Mouse (Mus musculus) mouse embryonic stem cell (cell line): ENCODE measurements around the gene Gm20518.

Source experiments
- in situ Hi-C, 2 experiments: fragments of 300-500 bp; cut with MboI; formaldehyde crosslinking; loops; 1 replicate in 1 of 2; 3 replicates in 1 of 2; pipeline ENCODE4 v1.14.3; 2019 to 2020; ENCODE audit warnings: low sequenced_read_pairs in 2 of 2, low pct_unique_long_range_greater_than_20kb in 1 of 2, mixed read lengths in 1 of 2; ENCODE audit not compliant: unreplicated experiment in 1 of 2

The Gm20518 gene

GRCm38 (mm10) chr16:17911052-17911595 lies 19.7 kb upstream of the Gm20518 start, which contains the start of gene Ess2:
Ess2 (minus strand) TSS chr16:17911348.
- in situ Hi-C loops = loop anchor here (10.0 kb wide), 2 partner anchors 124 to 304 kb away; partner anchors contain the start of gene Ccdc188 (in 1 of the 2)

GRCm38 (mm10) chr16:17898462-17898861 lies 7.0 kb upstream of the Gm20518 start, which contains the start of the genes Dgcr2 and Tssk2:
Dgcr2 (minus strand) TSS chr16:17898562.
Tssk2 (plus strand) TSS chr16:17898637.
- in situ Hi-C loops = no loop called here

DNA sequence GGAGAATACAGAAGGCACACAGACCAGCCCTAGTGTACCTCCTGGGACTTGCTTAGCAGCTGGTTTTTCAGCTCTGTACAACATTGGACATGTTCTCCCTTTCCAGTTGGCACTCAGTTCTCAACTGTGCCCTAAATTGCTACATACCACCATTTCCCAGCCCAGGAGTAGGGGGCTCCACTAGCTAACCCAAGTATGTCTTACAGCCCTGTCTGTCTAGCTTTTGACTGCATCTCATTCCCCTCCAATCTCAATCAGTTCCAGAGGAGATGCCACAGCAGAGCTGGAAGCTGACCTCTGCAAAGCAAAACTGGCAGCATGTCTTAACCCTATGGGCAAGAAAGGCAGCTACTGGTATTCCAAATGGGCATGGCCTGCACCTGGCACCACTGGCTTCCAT lies 4.6 kb upstream of the Gm20518 start:
- in situ Hi-C loops = no loop called here

DNA sequence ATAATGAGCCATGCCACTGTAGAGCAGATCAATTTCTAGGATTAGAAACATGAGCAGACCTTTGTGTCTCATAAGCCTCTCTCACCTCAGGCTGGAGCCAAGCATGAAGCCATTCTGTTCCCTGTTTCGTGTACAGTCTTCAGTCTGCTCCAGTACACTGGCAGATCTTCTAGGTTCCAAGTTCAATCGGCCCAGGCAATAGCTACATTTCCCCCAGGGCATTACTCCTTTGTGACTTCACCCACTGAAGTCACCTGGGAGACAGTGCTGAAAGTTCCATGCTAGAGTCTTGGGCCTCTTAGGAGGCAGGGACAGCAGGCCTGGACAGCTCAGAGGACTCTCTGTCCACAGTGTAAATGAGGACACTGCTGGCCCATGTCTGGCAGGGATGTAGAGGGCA lies 2.5 kb upstream of the Gm20518 start, which contains the start of gene Tssk1:
Tssk1 (plus strand) TSS at position 301 of the 400 bp plus-strand sequence.
- in situ Hi-C loops = no loop called here

GRCm38 (mm10) chr16:17892606-17893005 lies 1.1 kb upstream of the Gm20518 start:
- in situ Hi-C loops = no loop called here

DNA sequence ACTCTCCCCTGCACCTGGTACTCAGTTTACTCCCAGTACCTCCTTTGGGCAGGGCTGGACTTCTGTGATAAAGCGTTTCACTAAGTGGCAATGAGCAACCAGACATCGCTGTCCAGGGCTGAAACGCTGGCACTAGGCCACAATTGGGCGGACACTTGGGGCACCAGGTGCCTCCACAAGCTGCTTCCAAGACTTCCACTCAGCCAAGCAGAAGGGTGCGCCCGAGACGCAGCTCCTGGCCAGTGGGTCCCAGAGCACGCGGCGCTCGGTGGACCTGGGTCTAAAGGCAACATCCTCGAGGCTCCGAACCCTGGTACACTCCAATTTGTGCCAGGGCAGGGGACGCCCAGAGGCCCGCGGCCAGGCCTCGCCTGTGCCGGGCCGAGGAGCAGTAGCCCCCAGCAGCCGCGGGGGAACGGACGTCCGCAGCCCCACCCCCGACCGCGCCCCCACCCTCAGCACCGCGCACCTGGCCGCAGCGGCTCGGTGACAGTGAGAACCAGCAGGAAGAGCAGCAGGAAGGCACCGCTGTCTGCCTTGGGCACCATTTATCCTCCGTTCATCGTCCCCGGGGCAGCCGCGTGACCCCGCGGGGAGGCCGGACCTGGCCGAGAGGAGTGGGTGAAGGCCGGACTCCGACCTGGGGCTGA lies 429 bp downstream of the Gm20518 start:
- in situ Hi-C loops = no loop called here

- in situ Hi-C loops = no loop called here
These were observed 1.1 kb downstream of the Gm20518 start for GRCm38 (mm10) chr16:17890342-17890727.

DNA sequence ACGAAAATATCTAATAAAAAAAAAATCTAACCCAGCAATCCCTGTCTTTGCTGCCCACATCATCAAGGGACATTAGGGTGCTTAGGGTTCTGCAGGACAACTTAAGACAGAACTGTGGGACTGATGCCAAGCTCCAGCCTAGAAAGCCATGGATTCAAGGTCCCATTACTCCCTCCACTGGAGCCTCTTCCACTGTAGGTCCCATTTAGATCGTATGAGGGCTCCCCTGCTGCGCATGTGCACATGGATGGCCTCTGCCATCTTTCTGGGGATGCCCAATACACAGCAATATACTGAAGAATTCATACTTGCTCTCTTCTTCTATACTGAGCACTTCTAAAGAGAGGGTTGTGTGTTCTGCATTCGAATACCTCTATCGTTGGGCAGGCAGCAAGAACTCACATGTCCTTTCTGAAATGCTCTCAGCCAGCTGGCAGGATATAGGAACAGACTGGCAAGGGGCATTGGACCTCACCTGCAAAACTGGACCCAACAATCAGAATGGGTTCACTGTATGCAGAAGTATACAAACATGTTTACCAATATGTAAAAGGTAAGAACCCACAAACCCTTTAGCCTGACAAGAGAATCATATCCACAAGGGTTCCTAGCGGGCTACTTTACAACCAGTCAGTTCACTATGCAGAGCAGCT lies 1.7 kb downstream of the Gm20518 start:
- in situ Hi-C loops = no loop called here

GRCm38 (mm10) chr16:17884116-17884515 lies 7.4 kb downstream of the Gm20518 start:
- in situ Hi-C loops = no loop called here

- in situ Hi-C loops = no loop called here
These were observed 9.3 kb downstream of the Gm20518 start for GRCm38 (mm10) chr16:17882196-17882595.

DNA sequence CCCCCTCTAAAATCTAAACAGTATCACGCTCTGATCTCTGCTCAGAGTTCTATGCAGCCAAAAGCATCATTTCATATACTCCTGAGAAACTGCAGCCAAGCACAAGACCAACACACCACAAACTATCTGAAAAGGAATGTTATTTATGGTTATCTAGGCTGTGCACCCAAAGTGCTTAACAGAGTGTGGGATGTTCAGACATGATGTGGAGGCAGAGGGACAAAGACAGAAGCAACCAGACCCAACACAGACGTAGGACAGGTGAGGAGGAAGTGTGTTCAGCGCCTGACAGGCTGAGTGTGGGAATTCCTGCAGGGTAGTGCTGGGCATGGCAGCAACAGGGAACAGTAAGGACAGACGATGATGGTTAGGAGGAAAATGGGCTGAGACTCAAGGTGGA lies 11.9 kb downstream of the Gm20518 start:
- in situ Hi-C loops = no loop called here

DNA sequence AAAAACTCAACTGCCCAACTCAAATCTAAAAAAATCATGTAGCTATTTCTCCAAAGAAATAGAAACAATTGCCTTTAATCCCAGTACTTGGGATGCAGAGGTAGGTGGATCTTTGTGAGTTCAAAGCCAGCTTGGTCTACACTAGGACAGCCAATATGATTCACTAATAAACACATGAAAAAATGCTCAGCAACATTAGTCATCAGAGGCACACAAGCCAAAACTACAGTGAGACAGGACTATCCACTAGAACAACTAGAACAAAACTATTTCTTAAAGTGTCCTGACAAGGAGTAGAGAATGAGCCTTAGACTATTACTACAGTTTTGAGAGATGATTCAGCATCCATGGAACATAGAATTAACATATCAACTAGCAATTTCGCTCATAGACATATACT lies 15.4 kb downstream of the Gm20518 start:
- in situ Hi-C loops = no loop called here

DNA sequence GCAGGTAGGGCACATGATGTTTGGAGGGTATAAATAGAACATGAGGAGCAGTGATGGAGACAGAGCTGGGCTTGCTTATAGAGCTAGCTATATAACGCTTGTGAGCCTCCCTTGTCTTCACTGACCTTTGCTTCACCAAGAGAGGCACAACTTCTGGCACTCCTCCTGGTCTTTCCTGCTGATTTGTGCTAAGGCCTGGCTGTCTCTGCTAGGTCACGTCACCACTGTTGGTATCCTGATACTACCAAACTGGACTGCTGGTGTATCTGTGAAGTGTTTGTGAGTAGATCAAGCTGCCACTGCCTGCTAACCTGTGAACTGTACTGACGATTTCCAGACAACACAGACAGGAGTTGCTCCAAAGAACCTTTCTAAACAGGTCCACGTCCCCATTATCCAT lies 16.3 kb downstream of the Gm20518 start:
- in situ Hi-C loops = no loop called here

GRCm38 (mm10) chr16:17872995-17873394 lies 18.5 kb downstream of the Gm20518 start:
- in situ Hi-C loops = no loop called here

DNA sequence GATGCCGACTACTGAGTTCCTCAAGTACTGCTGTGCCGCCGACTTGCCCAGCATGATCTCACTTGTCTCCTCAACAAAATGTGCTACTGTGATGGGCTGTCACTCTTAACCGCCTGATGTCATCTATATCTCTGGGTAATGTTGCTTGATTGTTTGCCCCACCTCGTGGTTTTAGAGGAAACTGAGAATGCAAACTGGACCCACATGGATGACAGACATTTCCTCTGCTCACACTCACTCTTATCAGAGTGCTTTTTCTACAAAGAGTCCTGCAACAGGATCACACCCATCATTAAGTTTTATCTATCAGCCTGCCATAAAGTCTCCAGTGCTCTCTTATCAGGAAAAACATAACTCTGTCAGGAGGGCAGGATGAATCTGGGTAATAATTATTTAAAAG lies 20.2 kb downstream of the Gm20518 start:
- in situ Hi-C loops = no loop called here

DNA sequence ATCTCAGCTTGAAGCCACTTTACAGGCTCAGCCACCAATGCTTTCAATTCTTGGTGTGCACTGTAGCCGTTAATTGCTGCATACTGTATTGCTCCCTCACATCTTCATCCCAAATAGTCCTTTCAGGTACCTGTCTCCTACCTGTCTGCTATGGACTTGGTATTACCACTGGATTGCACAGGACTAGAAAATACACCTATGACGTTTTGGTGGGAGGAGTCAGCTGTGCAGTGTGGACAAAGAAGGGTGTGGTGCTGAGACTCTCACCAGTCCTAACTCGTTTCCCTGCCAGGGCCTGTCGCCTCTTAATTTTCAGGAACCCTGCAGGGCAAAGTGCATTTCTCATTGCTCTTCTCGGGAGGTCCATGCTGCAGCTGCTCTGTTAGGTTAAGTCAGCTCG lies 25.7 kb downstream of the Gm20518 start:
- in situ Hi-C loops = no loop called here

DNA sequence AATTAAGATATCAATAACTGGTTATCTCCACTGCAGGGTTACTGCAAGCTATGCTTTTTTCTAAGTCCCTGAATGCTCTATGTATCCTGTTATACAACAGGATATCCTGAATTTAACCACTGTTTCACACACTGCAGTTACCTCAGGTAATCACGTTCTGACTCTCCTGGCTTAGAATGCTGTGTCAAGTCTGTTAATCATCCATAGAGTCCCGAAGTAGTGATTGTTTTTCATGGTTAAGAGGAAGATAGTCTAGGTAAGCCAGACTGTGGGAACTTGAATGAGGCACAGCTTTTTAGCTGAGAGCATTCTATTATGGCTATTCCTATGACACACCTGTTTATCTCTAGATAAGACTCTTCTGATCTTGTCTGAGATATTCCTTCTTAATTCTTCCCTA lies 26.2 kb downstream of the Gm20518 start:
- in situ Hi-C loops = no loop called here

DNA sequence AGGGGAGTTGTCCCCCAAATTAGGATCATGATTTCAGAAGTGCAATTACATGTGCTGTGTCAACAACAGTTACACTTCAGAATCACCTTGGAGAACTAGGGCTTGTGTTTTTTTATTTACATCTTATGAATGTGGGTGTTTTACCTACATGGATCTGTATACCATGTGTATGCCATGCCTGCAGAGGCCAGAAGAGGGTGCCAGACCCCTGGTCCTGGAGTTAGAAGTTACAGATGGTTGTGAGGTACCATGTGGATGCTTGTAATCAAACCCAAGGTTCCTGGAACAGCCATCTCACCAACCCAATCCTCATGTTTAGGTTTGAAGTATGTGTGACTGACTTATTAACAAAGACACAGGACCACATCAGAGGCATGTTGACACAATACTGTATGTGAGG lies 32.9 kb downstream of the Gm20518 start:
- in situ Hi-C loops = no loop called here

DNA sequence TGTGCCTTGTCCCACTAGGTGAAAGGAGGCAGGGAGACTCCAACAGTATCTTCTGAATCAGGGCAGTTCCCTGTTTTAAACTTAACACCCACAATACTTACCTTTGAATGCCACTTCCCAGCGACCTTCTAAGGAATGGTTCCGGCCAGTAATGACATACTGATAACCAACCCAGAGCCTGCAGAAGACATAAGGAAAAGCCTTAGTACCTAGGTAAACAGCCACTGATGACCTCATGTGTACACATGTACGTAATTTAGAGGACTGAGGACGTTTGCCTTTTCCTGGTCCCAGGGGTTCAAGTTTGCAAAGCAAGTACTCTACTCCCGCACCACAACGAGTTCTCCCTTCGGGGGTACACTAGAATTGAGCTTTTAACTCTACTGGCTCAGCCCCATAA lies 34.3 kb downstream of the Gm20518 start:
- in situ Hi-C loops = no loop called here

DNA sequence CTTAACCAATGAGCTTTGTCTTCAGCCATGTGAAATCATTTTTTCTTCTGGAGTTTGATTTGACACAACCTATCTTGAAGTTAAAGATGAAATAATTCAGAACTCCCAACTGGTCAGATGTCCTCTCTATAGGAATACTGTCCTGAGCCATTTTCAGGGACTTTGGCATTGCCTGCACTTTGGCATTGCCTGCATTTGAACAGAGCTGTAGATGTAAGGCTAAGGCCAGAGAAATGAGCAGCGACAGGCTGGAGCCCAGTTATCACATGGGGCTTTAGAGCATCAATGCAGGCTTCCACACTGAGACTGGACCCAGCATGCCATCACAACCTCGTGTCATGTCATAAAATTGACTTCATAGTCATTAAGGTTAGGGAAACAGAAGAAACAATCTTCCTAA lies 38.2 kb downstream of the Gm20518 start:
- in situ Hi-C loops = no loop called here
